Mouse (Mus musculus): ENCODE measurements at regions not wholly inside any gene's neighbourhood (a gene's known extent, or its start where the extent isn't known, plus 50 kb on each side); places are given as distances from the start of the nearest gene placed in this dataset.

DNA sequence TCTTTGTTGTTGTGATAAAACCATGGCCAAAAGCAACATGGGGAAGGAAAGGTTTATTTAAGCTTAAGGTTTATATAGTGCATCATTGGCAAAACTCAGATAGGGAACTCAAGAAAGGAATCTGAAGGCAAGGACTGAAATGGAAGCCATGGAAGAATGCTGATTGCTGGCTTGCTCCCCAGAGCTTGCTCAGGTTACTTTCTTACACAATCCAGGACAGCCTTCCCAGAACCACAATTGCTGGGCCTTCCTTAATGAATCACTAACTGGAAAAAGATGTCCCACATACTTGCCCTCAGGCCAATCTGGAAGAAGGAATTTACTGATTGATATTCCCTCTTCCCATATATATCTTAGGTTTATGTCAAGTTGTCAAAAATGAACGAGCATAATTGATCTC, 310.8 kb downstream of the Gxylt1 start:
- TF ChIP-seq MYOD1 (IDR thresholded peaks at IDR 0.05; ENCODE audit: control insufficient read depth, insufficient read length, low read depth) (no peak), CTCF (IDR thresholded peaks at IDR 0.05; ENCODE audit: control insufficient read depth, insufficient read depth, insufficient read length) (no peak), MYOG (IDR thresholded peaks at IDR 0.05; ENCODE audit: control insufficient read depth, extremely low read depth, insufficient read length) (no peak)
